ENCODE assay signal across 10 mouse cellular contexts in the genomic region with DNA sequence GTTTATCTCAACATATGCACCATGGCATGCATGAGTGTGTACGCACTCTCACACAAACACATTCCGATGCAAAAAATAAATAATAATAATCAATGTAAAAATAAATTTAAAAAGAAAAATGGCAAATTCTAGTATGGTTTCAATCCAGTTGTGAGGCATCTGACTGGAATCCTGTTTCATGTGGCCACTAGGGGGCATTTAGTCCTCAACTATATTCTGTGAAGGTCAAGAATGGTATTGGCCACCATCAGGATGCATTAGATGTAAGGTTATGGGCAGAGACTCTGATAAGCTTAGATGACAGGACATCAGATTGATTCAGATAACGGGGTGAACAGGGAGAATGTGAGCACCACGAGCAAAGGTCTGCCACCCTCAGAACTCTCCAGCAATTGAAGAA. TPM values are rescaled to one million over a fixed set of nuclear protein-coding genes. Genes with fewer than 3 reads are reported as not detected.
A peak's percentile ranks its signal among the peaks of the same experiment; 100 is the strongest.
DNase-seq lines count a peak whose midpoint lies in the region; ATAC-seq and TF ChIP-seq lines count a peak whose summit lies in the region.
"Had no signal": no experiment of that assay in that cellular context is flagged by ENCODE, and none has a peak within 500 bp of the region (broad histone marks: within the 10 kb centered on the region; RNA-seq: fewer than 3 reads in every experiment).

No protein-coding gene starts in this region.

- H3K4me1 ChIP-seq in embryonic facial prominence, embryonic 11.5 days (ENCODE audit: control insufficient read depth, insufficient read depth, low read length): no peaks in the 10 kb centered on the region
- H3K4me1 ChIP-seq in midbrain, postnatal 0 days (ENCODE audit: insufficient read depth, low read length): no peaks in the 10 kb centered on the region
- H3K4me1 ChIP-seq: neural tube, embryonic 13.5 days had no signal

- no peaks in the 10 kb centered on the region for H3K9me3 ChIP-seq in embryonic facial prominence, embryonic 11.5 days (replicated peaks; ENCODE audit: control insufficient read depth, low read length)
- no peaks in the 10 kb centered on the region for H3K9me3 ChIP-seq in midbrain, postnatal 0 days (ENCODE audit: low read length)
- H3K9me3 ChIP-seq: neural tube, embryonic 13.5 days had no signal

- no peak overlapping the region for H3K4me2 ChIP-seq in embryonic facial prominence, embryonic 11.5 days (ENCODE audit: low read depth, low read length)
- H3K4me2 ChIP-seq in midbrain, postnatal 0 days (ENCODE audit: low read depth, low read length, poor library complexity, severe bottlenecking): no peak overlapping the region
- H3K4me2 ChIP-seq: neural tube, embryonic 13.5 days had no signal

- WGBS in embryonic facial prominence, embryonic 11.5 days: 43% methylated on average over 4 of the region's 4 CpGs
- 55% methylated on average over 4 of the region's 4 CpGs for WGBS in midbrain, postnatal 0 days

- H3K36me3 ChIP-seq in embryonic facial prominence, embryonic 11.5 days (replicated peaks; ENCODE audit: control insufficient read depth, insufficient read depth, low read depth, low read length): no peaks in the 10 kb centered on the region
- no peaks in the 10 kb centered on the region for H3K36me3 ChIP-seq in midbrain, postnatal 0 days (ENCODE audit: insufficient read depth, low read length)
- H3K36me3 ChIP-seq: neural tube, embryonic 13.5 days had no signal

- H3K27ac ChIP-seq in embryonic facial prominence, embryonic 11.5 days (replicated peaks; ENCODE audit: low read depth, low read length): no peak overlapping the region
- H3K27ac ChIP-seq in midbrain, postnatal 0 days (ENCODE audit: low read depth, low read length): no peak overlapping the region
- H3K27ac ChIP-seq: neural tube, embryonic 13.5 days had no signal

- no peak; the same call in 1 of the 2 replicates for ATAC-seq in embryonic facial prominence, embryonic 11.5 days (replicated peaks; ENCODE audit: insufficient number of reproducible peaks, low FRiP score, low TSS enrichment, low read depth)
- ATAC-seq in midbrain, postnatal 0 days (ENCODE audit: low FRiP score): no peak

- peak; percentile 13 to 38 for DNase-seq in frontal cortex, postnatal 36 days (ENCODE audit: low spot score in 2 of 2)
- DNase-seq in frontal cortex, postnatal 14 days (ENCODE audit: low spot score in 2 of 2): no peak
- DNase-seq in urinary bladder, postnatal 25 days (ENCODE audit: low spot score): peak; percentile 3
- no peak for DNase-seq in urinary bladder, postnatal 10 days (ENCODE audit: low spot score)
- DNase-seq in embryonic facial prominence, embryonic 11.5 days (ENCODE audit: low spot score): peak; percentile 78
- peak; percentile 18 to 32 for DNase-seq in layer of hippocampus, postnatal 10 days (ENCODE audit: low spot score in 2 of 2)
- peak; percentile 71 for DNase-seq in midbrain, postnatal 0 days (ENCODE audit: low spot score)
- no peak for DNase-seq in spleen, adult 18-20 months

- no peak overlapping the region for H3K4me3 ChIP-seq in embryonic facial prominence, embryonic 11.5 days (ENCODE audit: low read depth, low read length)
- no peak overlapping the region for H3K4me3 ChIP-seq in midbrain, postnatal 0 days (ENCODE audit: low read depth, low read length)
- H3K4me3 ChIP-seq: neural tube, embryonic 13.5 days had no signal

- H3K9ac ChIP-seq in embryonic facial prominence, embryonic 11.5 days (replicated peaks; ENCODE audit: low read length): no peak overlapping the region
- no peak overlapping the region for H3K9ac ChIP-seq in midbrain, postnatal 0 days (replicated peaks; ENCODE audit: low read length, poor library complexity, severe bottlenecking)
- H3K9ac ChIP-seq: neural tube, embryonic 13.5 days had no signal

- TF ChIP-seq CTCF in midbrain, postnatal 0 days (IDR thresholded peaks at IDR 0.05): peak; percentile 72

- no peaks in the 10 kb centered on the region for H3K27me3 ChIP-seq in embryonic facial prominence, embryonic 11.5 days (ENCODE audit: control insufficient read depth, insufficient read depth, low read length)
- H3K27me3 ChIP-seq in midbrain, postnatal 0 days (ENCODE audit: insufficient read depth, low read length): no peaks in the 10 kb centered on the region
- H3K27me3 ChIP-seq: neural tube, embryonic 13.5 days had no signal

RNA-seq across cellular contexts. Expression of gene Npsr1, which starts 21.6 kb away (rescaled TPM):
- 0.20 TPM in 1 of 2 replicates, not detected in the other for polyA plus RNA-seq in embryonic facial prominence, embryonic 11.5 days (2014; fragmentation: Nextera tagmentation; extraction: Ambion mirVana)
- total RNA-seq in layer of hippocampus, postnatal 10 days (2021): 1 to 10 TPM; 1.6 to 1.8 TPM
- total RNA-seq in midbrain, postnatal 0 days (2014; rRNA removed): 0.94 and 1.4 TPM in 2 replicates
- 0.38 and 1.0 TPM in 2 replicates for polyA plus RNA-seq in midbrain, postnatal 0 days (2015; fragmentation: Nextera tagmentation; extraction: Ambion mirVana)
- polyA plus RNA-seq: intestine, embryonic 14.5 days; neural tube, embryonic 13.5 days had no signal

Comparison
In these comparisons a context has a peak if more than half of its experiments do, and no peak if none do; other contexts are left out.
1. DNase-seq: peak in frontal cortex, postnatal 36 days (2 of 2), urinary bladder, postnatal 25 days (single experiment), embryonic facial prominence, embryonic 11.5 days (single experiment), layer of hippocampus, postnatal 10 days (2 of 2) and midbrain, postnatal 0 days (single experiment); none in frontal cortex, postnatal 14 days (0 of 2), urinary bladder, postnatal 10 days (single experiment) and spleen, adult 18-20 months (0 of 2).